Mouse (Mus musculus): ENCODE data around the gene Armc9.

DNA sequence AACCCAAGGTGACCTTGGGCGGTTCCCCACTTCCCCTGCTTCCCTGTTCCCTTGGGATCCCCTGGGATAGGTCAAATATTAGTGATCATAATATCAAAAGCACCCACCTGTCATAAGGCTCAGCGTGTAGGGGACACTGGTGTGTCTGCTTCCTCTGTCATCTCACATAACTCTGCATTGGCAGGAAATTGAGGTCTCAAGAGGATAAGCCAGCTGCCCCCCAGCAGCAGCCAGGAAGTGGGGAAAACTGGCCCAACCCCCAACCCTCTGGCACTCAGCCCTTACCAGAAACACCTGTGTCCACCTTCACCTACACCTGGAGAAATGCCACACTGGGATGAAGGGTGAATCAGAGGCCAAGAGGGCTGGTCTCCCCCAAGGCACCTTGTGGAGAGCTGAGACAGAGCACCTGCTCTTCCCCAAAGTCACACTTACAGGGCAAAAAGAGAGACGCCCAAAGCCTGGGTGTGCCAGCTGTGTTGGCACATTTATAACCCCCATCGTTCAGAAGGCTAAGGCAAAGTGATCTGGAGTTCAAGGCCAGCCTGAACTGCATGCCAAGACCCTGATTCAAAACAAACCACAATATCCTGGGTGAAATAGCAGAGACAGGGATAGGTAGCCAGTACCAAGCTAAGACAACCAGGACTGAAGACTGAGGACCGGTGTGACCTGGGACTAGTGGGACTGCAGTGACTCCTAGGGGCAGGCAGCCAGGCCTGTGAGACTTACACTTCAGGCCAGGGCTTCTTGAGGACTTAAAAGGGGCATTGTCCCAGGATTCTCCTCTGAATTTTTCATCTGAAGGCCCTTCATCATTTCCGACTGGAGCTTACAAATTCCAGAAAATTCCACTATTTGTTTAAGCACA lies 146.9 kb downstream of the Armc9 start:
- TF ChIP-seq EP300 (IDR thresholded peaks at IDR 0.05; ENCODE audit: low read depth) (no peak), CTCF (IDR thresholded peaks at IDR 0.05; ENCODE audit: low read depth) (peak; percentile 37; the same call in 1 of the 2 replicates)
